Mouse (Mus musculus) lung, postnatal 10 days (tissue): ENCODE results near the gene Alox12.

ENCODE experiments used
- DNase-seq: peaks from one replicate; pipeline ENCODE4 v3.0.0; 2021

The Alox12 gene

DNA sequence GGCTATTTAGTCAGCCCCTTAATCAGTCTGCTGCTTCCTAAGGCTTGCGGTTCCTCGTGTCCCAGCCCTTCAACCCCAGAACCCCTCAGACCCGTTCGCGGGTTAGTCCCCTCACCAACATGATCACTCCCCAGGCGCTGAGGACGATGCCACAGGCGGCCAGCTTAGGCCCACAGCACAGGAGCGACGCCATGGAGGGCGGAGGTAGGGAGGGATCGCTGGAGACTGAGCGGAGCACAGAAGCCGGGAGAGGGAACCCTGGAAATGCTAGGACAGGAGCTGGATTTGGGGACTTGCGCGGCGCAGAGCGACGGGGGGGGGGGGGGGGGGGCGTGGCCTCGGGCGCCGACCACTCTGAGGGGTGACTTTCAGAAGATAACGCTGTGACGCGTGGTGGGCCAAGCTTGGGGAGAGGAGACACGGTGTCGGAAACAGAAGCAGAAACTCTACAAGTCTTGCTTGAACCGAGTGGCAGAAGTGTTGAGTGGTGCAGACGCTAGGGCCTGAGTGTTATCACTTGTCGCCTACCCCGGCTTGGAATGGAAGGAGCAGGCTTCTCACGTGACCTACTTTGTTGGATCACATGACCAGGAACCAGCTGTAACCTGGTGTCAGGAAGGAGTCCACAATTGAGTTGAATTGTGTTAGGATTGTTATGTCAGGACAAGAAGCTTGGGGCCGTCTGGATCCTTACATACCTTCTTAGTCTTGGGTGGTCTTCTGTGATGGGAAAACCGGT lies 15.4 kb downstream of the Alox12 start, which contains the start of the genes Gm21988 and Rnasek:
TSS of gene Gm21988 (minus strand) at position 290 of the 739 bp plus-strand sequence.
TSS of gene Rnasek (minus strand) at position 302 of the 739 bp plus-strand sequence.
- peak; percentile 90 for DNase-seq

DNA sequence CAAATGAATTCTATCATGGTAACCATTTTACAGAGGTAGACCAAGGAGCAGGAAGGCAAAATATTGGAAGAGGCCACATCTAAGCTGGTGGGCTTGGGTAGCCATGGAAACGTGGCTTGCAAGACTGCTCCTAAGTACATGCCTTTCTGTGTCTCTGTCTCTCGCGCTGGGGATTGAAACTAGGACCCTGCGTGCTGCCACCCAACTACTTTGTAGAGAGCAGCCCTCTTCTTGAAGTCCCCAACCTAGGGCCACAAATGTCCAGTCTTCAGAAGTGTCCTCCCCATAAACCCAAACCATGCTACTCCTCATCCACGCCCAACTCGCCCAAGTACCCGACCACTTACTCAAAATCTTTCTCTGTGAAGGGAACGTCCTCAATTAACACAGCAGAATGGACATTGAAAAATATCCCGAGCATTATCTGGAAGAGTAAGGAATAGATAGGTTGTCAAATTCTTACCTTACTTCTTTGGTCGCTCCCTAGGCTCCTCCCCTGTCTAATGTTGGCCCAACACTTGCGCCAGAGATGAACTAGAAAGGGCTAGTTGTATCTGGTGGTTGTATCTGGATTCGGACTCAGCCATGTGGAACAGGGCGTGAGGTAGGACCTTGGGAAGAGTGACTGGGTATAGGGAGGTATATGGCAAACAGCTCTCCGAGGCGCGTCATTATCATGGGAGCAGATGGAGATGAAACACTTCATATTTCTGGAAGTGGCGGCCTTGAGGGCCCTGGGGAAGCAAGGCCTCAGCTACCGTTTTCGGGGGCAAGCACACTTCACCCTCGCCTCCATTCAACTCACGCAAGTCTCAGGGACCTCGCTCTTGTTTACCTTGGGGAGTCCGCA lies 16.3 kb downstream of the Alox12 start:
- DNase-seq = no peak

DNA sequence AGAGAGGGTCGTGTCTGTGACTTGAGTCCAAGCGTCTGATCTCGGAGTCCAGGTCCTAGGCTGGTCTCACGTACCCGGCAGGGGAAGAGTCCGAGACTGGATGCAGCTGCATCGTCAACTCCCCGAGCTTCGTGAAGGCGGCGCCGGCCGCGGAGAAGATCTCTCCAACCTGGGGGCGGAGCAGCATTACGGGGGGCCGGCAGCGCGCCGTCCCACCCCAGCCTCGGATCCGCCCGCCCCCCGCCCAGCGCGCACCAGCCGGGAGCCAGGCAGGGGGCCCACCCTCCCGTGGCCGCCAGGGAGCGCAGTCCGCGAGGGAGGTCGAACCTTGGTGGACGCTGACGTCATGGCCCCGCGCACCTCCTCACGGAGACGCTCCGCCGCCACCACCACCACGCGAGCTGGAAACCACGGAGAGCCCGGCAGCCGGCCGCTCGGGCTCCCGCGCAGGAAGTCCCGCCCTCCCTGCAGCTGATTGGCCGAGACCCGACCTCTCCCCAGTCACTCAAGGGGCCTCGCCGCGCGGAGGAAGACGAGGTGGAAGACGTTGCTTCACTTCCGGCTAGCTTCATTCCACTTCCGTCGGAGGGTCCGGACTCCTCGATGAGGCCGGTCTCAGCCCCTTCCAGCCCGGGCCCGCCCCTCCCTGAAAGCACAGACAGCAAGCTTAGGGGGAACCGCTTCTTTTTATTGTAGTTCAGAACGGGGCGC lies 17.5 kb downstream of the Alox12 start, which contains the start of gene 0610010K14Rik:
TSS of gene 0610010K14Rik (minus strand) at position 458 of the 711 bp plus-strand sequence.
- DNase-seq = peak; percentile 99

DNA sequence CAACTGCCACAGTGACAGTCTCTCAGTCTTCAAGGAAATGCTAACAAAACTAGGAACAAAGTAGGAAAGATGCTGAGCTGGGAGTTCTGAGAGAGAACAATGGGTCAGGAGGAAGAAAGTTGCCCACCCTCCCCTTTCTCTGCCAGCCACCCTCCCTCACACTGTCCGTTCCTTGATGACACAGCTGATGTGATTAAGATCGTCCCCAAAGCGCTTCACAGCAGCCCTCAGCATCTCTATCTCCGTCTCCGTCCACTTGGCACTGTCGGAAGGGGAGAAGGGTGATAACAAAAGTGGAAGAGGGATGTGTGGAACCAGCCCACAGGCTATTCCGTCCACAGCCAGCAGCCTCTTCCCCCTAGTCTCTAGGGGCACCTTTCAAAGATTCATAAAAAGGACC lies 18.4 kb downstream of the Alox12 start:
- DNase-seq = no peak

DNA sequence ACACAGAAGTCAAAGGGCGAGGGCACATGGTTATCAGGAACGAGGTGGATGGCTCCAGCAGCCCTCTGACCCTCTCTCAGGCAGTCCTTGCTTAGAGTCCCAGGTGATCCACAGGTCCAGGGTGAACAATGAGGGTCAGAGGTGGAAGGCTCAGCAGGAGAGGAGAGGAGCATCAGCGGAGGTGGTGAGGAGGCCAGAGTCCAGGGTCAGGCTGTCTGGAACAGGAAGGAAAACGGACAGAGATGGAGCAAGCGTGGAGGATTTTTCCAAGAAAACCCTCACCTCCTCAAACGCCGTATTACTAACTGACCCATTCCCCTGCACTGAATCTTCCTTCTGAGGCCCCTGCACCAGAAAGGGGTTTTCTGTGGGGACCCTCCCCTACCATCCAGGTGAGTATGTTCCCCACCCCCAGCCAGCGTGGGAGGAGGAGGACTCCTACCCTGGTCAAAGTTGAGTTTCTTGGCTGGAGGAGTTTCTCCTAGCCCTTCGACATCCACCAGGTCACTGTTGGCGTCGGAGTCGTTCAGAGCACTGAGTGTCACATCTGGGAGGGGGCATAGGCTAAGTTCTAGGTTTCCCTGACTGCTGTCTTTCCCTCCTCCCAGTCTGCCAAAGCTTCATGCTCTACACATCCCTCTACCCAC lies 19.8 kb downstream of the Alox12 start:
- no peak for DNase-seq

DNA sequence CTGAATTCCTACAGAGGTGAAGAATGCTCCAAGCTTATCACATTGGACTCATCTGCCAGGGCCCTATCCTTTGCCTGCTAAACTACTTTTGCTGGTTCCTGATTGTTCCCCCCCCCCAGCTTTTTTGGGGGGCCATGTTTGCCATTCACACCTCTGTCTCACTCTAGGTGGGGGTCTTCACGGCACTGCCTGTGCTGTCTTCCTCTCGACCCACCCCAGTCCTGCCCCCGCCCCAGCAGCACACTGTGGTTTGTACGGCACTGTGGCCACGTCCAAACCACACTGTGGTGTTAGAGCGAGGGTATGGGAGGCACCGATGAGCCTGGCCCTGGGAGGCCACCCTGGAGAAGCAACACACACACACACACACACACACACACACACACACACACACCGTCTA lies 20.7 kb downstream of the Alox12 start:
- no peak for DNase-seq

DNA sequence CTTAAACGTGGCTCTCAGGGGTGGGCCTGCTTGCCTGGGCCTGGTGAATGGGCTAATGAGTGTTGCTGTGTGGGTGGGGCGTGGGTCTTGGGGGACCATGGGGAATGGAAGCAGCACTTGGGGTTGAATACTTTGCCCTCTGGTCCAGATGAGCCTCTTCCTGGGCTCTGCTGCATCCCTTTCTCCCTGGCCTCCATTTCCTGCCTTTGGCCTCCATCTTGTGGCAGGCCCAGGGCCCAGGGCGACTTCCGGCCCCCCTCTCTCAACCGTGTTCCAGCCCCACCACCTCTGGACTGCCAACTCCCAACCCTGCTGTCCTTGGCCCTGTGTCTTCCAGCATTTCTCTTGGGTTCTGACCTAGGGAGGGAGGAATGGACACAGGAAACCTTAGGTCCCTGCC lies 21.1 kb downstream of the Alox12 start:
- DNase-seq = peak; percentile 79

DNA sequence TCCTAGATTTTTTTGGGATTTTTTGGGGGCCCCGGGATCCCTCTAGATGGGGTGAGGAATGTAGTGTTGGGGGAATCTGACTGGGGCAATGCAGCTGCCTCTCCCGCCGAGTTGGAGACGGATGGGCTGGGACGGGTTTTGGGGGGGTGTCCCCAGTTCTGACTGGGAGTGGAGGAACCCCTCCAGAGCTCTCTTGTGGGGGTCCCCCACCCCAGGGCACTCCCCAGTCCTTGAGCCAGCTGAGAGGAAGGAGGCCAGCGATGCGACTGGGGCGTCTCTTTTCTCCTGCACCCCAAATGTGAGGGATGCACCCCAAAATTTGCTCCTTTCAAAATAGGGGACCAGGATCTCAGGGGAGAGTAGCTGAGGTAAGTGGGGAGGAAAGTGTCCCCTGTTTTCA lies 22.1 kb downstream of the Alox12 start:
- no peak for DNase-seq

DNA sequence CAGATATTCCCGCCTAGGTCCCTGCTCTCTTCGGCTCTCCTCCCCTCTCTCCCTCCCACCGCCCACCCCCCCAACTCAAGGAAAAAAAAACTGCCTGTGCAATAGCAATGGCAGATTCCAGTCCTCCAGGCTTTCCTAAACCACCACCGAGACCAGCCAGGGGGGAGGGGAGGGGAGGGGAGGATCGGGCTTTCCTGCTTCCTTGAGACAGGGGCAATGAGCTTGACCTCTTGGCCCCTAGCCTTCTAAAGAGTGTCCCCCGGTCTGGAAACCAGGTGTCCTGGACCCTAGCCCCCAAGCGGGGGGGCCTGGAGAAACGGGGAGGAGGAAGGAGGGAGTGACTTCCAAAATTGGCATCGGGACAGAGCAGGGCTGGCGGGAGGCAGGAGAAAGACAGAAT lies 22.6 kb downstream of the Alox12 start:
- DNase-seq = peak; percentile 73

DNA sequence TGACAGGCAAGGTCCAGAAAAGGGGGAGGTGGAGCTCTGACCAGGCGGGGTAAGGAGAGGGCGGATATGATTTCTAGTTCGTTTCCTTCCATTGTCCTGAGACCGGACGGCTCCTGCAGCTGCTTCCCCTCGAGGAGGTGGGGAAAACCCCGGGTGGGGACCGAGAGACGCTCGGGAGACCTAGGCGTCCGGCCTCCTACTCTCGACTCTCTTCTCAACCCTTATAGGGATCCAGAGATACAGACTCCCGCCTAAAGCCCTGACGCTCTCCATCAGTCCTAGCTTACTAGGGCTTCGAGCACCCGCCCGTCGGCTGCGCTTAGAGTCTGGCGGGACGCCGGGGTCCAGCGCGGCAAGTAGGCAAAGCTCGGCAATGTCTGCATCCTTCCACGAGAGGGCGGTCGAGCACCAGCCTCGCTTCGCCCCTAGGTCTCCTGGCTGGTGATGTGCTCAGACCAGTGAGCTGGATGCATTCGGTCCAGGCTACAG lies 24.9 kb downstream of the Alox12 start:
- peak; percentile 92 for DNase-seq

DNA sequence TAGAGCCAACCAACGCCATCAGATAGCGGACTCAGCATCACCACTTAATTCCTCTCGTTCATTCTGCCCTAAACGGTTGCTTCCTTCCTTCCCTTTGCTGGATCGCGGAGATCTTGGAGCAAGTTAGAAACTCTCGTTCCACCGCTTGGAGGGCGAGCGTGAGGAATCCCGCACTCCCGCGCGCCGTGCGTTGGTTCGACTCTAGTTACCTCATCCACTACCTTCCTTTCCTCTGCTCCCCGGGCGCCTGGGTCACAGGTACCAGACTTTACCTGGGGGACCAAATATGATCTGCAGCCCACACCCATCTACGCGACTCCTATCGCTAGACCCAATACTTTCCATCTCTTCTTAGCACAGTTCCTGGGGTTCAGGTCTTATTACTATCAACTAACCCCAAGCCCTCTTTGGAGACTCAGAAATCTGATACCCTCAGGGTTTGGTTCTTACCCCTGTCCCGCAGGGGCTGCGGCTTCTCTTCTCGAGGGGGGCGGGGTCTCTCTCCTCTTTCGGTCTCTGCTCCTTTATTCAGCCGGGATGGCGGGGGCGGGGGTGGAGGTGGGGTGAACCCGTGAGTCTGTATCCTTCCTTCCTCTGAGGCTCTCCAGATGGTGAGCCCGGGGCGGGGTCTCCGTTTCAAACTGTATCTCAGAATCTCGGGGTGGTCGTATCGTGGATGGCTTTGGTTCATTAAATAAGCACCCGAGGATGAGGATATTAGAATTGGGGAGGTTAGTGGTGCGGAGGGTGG lies 25.7 kb downstream of the Alox12 start, which contains the start of gene Bcl6b:
TSS of gene Bcl6b (minus strand) at position 539 of the 751 bp plus-strand sequence.
- DNase-seq = peak; percentile 70

DNA sequence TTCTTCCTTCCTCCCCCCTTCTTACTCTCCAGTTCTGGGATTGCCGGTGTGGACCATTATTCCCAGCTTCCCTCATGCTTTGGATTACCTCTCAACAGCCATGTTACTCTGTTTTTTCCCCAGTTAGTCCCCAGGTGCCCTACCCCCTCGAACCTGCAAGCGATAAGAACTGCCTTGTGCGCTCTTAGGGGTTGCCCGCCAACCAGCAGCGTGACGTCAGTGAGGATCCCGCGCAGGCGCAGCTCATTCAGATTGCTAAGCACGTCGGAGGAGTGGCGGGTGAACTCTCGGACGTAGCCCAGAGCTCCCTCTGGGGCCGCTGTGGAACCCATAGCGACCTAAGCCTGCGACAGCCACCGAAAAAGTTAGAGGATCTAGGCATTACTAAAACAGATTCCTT lies 26.3 kb downstream of the Alox12 start:
- peak; percentile 94 for DNase-seq

DNA sequence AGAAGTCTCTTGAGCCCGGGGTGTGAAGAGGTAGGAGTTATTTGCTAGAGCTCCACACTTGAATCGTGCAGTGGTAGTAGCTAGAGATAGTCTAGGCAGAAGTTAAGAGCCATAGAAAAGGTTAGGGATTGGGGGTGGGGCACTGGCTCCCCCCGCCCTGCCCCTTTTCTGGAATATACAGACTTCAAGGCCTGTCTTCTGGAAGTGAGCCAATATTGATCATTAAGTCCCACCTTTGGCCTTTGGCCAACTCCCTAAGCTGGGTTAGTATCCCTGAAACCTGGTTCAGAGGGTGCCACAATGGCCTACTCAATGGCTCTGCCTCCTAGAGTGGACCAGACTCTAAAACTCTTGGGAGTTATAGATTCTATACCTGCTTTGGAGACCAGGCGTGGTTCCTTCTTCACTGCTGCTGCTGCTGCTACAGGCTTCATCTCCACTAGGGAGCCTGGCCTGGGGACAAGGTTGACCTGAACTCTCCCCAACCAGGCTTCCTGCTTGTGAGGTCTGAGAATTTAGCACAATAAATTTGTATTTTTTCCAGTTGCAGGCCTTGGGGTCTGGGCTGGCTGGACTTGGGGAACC lies 27.4 kb downstream of the Alox12 start:
- DNase-seq = no peak

DNA sequence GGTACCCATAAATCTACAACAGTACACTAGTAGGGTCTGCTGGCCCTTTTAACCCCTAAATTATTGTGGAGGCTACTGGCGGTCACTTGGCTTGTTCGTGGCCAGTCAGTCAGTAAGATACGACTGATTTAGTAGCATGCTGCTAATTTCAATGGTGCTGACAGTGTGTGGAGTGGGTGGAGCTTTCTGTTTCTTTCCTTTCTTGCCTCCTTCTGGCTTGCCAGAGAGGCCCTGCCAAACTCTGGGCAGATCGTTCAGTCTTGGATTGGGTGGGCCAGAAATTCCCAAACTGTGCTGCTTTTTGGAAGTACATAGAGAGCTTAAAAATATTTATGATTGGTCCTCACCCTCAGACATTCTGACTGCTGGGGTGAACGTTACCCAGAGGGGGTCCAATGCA lies 28.0 kb downstream of the Alox12 start:
- DNase-seq = no peak

DNA sequence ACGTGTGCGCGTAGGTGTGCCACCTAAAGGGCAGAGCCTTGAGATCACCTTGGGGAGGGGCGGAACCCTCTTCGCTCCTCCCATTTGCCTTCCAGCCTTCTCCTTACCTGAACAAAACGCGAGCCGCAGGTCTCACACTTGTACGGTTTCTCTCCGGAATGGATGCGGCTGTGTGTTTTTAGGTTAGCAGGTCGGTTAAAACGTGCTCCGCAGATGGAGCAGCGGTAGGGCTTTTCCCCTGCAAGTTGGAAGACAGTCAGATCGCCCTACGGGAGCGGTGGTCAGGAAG lies 28.6 kb downstream of the Alox12 start:
- DNase-seq = no peak

DNA sequence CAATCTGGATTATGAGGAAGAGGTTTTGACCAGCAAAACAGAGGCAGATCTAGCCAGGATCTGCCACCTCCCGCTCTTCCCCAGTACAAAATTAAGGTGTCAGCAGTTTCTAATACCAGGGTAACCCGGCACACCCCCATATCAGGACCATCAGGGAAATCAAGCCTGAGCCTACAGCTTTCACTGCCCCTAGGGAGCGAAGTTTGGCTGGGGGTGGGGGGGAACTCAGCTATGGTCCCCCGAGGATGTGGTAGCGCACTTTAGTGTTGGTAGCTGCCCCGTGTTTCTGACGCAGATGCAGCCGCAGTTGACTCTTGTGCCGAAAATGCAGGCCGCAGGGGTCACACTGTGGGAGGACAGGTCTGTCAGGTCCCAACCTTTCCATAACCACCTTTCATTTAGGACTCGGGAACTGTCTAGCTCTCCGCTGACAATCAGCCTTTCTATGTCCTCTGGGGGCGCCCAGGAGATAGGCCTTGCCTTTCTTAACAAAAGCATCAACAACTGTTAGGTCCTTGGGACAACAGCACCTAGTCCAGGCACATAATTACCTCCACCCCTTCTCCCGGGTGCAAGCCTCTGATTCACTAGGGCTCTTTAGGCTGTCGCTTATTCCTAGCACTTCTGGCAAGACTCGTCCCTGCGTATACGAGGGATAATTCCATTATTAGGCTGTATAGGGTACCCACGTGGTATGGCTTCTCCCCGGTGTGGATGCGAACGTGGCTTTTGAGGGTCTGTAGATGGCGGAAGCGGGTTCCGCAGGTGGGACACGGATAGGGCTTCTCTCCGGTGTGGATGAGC lies 29.2 kb downstream of the Alox12 start:
- DNase-seq = no peak

DNA sequence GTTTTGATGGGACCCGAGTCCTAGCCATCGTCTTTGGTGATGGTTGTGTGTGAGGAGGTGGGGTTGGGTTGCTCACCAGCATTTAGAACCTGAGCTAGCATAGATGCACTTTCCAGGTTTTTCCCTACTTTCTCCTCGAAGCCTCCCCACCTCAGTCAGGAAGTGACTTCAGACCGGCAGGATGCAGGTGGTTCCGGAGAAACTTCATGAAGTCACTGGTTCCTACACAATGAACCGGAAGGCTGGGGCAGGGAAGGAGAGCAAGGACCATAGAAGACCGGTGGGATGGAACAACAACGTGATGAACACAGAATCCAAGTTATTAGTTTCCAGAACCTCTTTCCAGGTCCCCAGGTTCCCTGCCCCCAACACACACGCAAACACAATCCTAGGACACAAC lies 31.4 kb downstream of the Alox12 start:
- DNase-seq = peak; percentile 72

DNA sequence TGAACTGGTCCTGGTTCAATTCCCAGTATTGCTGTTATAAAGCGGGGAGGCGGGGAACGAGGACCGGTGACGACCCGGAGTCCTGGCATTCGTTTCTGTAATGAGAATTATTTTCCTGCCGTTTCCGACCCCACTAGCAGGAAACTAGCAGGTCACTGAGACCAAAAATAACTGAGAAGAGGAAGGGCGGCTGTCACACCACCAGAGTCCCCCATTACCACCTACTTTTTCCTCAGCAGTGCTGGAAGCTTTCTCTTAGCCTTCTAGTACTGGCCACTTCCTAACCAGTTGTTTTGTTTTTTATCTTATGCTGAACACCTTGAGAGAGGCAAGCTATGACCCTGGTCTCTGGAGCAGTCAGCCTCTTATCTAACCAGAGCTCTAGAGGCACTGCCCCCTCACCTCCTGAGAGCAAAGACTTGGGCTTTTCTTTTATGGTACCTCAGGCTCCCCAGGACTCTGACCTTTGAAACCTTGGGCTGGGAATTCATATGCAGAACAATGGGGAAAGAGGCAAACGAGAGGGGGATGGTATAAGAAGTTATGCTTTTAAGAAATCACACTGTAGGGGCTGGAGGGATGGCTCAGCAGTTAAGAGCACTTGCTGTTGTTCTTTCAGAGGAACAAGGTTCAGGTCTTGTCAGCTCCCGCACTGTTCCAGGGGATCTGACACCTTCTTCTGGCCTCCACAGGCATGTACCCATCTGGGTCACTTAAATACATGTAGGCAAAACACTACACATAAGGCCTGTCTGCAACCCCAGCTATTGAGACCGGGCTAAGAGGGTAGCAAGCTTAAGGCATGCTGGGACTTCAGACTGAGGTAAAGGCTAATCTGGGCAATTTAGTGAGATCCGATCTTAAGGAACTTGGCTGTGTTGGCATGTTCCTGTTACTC lies 33.3 kb downstream of the Alox12 start:
- no peak for DNase-seq
